Mouse (Mus musculus) forebrain, postnatal 0 days (tissue): ENCODE data around the gene Rbpms2. TPM values are rescaled to one million over a fixed set of nuclear protein-coding genes. Genes with fewer than 3 reads are reported as not detected.

ENCODE experiments used
- ATAC-seq: fragments of 200-750 bp; cut with Nextera tagmentation; 2 replicates; pipeline ENCODE4 v1.8.0; 2017; ENCODE audit warnings: mild to moderate bottlenecking, moderate library complexity
- DNase-seq: peaks from one replicate; pipeline ENCODE4 v3.0.0-alpha.2; 2015
- H3K27ac ChIP-seq: fragments of 300-500 bp; sonication (generic); 2 replicates; pipeline ENCODE4 v1.5.1; 2014; ENCODE audit warnings: low read depth, mild to moderate bottlenecking, antibody characterized with exemption, low read length, moderate library complexity, mixed read lengths
- H3K27me3 ChIP-seq: fragments of 300-500 bp; sonication (generic); 2 replicates; pipeline ENCODE4 v1.6.1; 2014; ENCODE audit warnings: mild to moderate bottlenecking, low read length, mixed read lengths; ENCODE audit not compliant: insufficient read depth
- H3K36me3 ChIP-seq: fragments of 300-500 bp; sonication (generic); 2 replicates; pipeline ENCODE4 v1.6.1; 2014; ENCODE audit warnings: mild to moderate bottlenecking, moderate library complexity; ENCODE audit not compliant: insufficient read depth
- H3K4me1 ChIP-seq: fragments of 300-500 bp; sonication (generic); 2 replicates; pipeline ENCODE4 v1.6.1; 2014; ENCODE audit warnings: antibody characterized with exemption; ENCODE audit not compliant: insufficient read depth
- H3K4me2 ChIP-seq: fragments of 300-500 bp; sonication (generic); 2 replicates; pipeline ENCODE4 v1.6.1; 2014; ENCODE audit warnings: low read depth, mild to moderate bottlenecking, moderate library complexity
- H3K4me3 ChIP-seq: fragments of 300-500 bp; sonication (generic); 2 replicates; pipeline ENCODE4 v1.5.1; 2014; ENCODE audit warnings: low read depth, low read length, mixed read lengths
- H3K9ac ChIP-seq: fragments of 300-500 bp; sonication (generic); 2 replicates; pipeline ENCODE4 v1.6.1; 2014; ENCODE audit warnings: mild to moderate bottlenecking
- H3K9me3 ChIP-seq: fragments of 300-500 bp; sonication (generic); 2 replicates; pipeline ENCODE4 v1.6.1; 2016; ENCODE audit warnings: low read length
- CTCF ChIP-seq: sonication (generic); IDR thresholded peaks from 2 replicates; pipeline ENCODE4 v1.5.1; 2016; ENCODE audit warnings: antibody characterized with exemption, control low read depth, low read depth
- WGBS: fragments of 180-500 bp; shearing (Covaris S2); extraction: QIAGEN DNeasy Blood & Tissue Kit; methylation state at CpG from one replicate; pipeline ENCODE4 v1.1.7; 2014; 5-methylcytosine and 5-hydroxymethylcytosine counted together
- polyA plus RNA-seq: library from polyadenylated mRNA; unstranded; fragments of >200 nt; fragmentation: Nextera tagmentation; extraction: Ambion mirVana; gene quantifications from 2 replicates; pipeline ENCODE4 v1.2.1, GENCODE M21; 2015
- total RNA-seq: library from RNA; depleted of rRNA; stranded (reverse); fragments of >200 nt; gene quantifications from 2 replicates; pipeline ENCODE4 v1.2.3, GENCODE M21; 2014

Rbpms2 gene
- total and polyA plus RNA-seq, 2 experiments from 2014 or later: 1.6 to 3.3 TPM

DNA sequence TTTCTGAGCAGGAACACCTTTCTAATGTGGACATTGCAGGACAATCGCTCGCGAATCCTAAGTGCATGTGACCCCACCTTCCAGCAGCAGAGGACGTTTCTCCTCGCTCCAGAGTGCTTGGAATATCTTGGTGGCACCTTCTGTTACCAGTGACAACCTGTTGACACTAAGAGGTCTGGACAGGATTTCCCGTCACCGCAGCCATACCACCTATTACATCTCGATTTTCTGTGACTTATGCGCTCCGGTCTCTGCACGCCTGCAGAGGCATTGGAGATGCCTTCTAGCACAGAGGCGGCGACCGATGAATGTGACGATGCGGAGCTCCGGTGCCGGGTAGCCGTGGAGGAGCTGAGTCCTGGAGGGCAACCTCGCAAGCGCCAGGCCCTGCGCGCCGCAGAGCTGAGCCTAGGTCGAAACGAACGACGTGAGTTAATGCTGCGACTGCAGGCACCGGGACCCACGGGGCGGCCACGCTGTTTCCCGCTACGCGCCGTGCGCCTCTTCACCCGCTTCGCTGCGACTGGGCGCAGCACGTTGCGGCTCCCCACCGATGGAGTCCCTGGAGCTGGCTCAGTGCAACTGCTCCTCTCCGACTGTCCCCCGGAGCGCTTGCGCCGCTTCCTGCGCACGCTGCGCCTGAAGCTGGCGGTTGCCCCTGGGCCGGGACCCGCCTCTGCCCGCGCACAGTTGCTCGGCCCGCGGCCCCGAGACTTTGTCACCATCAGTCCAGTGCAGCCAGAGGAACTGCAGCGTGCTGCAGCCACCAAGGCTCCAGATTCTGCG, 41.7 kb upstream of the Rbpms2 start:
- no peaks in the 10 kb centered on the region for H3K9me3 ChIP-seq
- 0 out of 2 replicates have a peak, but pooled peaks have one; percentile 9 for TF ChIP-seq CTCF
- peak overlapping the region; percentile 41 for H3K9ac ChIP-seq
- 0% methylated on average over 64 of the region's 64 CpGs for WGBS
- H3K36me3 ChIP-seq: no peaks in the 10 kb centered on the region
- H3K4me1 ChIP-seq: peaks cover 10% of the 10 kb centered on the region; the same call in 1 of the 2 replicates
- H3K4me2 ChIP-seq: peak overlapping the region; percentile 100
- H3K27me3 ChIP-seq: no peaks in the 10 kb centered on the region
- ATAC-seq: peak; percentile 38
- DNase-seq: no peak
- no peak overlapping the region for H3K27ac ChIP-seq
- peak overlapping the region; percentile 44 for H3K4me3 ChIP-seq

DNA sequence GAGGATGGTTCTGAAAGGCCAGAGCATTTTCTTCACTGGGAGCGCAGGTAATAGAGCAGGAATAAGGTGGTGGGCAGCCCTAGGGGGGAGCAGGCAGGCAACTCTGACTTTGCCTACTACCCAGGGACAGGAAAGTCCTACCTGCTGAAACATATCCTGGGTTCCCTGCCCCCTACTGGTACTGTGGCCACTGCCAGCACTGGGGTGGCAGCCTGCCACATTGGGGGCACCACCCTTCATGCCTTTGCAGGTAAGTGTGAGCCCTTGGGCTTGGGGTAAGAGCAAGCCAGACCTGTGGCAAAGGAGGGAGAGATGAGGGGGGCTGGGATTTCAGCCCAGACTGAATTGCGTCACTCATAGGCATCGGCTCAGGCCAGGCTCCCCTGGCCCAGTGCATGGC, 40.4 kb upstream of the Rbpms2 start:
- Histone ChIP-seq H3K4me1 (peaks cover 10% of the 10 kb centered on the region; the same call in 1 of the 2 replicates), H3K9me3 (no peaks in the 10 kb centered on the region), H3K27me3 (no peaks in the 10 kb centered on the region), H3K4me3 (no peak overlapping the region), H3K36me3 (no peaks in the 10 kb centered on the region), H3K27ac (no peak overlapping the region), H3K4me2 (peak overlapping the region; percentile 100; the same call in 1 of the 2 replicates), H3K9ac (0 out of 2 replicates have a peak overlapping the region, but pooled peaks have one; percentile 10)
- TF ChIP-seq CTCF: no peak
- 87% methylated on average over 3 of the region's 3 CpGs for WGBS
- DNase-seq (no peak), ATAC-seq (no peak)

DNA sequence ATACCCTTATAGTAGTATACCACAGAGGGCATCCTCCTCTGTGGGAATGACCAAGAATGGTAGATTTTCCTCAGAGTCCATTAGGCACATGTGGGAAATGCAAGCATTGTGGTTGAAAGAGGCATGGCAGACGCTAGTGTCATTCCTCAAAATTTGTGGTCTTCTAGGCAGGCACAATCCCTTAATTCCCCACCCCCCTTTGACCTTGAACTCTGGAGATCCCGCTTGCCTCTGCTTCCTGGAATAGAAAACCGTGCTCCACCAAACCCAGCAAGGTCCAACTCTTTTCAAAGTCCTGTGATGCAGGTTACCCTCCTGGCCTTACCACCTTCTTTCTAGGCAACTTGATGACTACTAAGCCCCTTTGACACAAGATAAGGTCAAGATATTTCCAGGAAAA, 36.7 kb upstream of the Rbpms2 start:
- Histone ChIP-seq H3K27me3 (no peaks in the 10 kb centered on the region), H3K4me3 (no peak overlapping the region), H3K36me3 (no peaks in the 10 kb centered on the region), H3K9me3 (no peaks in the 10 kb centered on the region), H3K4me2 (no peak overlapping the region), H3K27ac (no peak overlapping the region), H3K4me1 (peaks cover 5% of the 10 kb centered on the region; the same call in 1 of the 2 replicates), H3K9ac (no peak overlapping the region)
- WGBS: 91% methylated on average over 3 of the region's 3 CpGs
- DNase-seq (no peak), ATAC-seq (no peak)
- no peak for TF ChIP-seq CTCF

DNA sequence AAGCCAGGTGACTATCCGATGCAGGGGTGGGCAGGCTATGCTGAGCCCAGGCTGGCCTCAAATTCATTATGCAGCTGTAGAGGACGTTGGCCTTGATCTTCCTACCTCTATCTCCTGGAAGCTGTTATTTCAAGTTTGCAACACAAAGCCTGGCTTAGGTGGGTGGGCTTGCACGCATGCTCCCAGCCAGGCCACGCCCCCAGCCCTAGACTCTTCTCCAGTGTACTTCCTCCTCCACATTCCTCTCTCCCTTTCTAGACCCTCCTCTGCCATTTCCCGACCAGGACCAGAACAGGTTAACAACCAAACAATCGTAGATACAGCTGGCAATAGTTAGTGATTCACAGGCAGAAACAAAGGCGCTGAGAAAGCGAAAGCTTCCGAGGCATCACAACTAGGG, 35.9 kb upstream of the Rbpms2 start:
- no peak for TF ChIP-seq CTCF
- Histone ChIP-seq H3K27ac (no peak overlapping the region), H3K27me3 (no peaks in the 10 kb centered on the region), H3K9me3 (no peaks in the 10 kb centered on the region), H3K4me3 (no peak overlapping the region), H3K4me1 (no peaks in the 10 kb centered on the region), H3K36me3 (no peaks in the 10 kb centered on the region), H3K9ac (no peak overlapping the region), H3K4me2 (no peak overlapping the region)
- ATAC-seq: no peak
- WGBS: 89% methylated on average over 9 of the region's 9 CpGs
- no peak for DNase-seq

DNA sequence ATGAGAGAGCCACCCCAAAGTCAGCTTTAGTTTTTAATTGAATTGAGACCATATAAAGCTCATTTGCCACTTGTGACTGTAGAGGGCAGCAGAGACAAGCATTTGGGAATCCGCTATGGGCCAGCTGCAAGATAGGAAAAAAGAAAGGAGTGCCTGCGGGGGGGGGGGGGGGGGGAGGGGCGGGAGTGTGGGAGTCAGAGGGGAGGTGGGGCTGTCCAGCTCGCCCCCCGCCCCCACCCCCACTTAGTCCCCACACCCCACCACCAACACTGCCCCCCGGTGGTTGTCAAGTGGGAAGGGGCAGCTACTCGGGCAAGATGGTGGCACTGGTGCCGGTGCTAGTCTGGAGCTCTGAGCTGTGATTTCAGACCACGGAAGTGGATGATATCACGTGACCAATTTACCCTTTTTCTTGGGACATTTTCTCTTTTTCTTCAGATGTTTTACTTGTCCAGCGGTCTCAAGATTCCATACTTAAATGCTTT, 30.6 kb upstream of the Rbpms2 start:
- TF ChIP-seq CTCF: peak; percentile 66
- Histone ChIP-seq H3K36me3 (no peaks in the 10 kb centered on the region), H3K4me3 (no peak overlapping the region), H3K4me2 (peak overlapping the region; percentile 21; the same call in 1 of the 2 replicates), H3K27me3 (no peaks in the 10 kb centered on the region), H3K4me1 (no peaks in the 10 kb centered on the region), H3K9me3 (no peaks in the 10 kb centered on the region), H3K9ac (no peak overlapping the region), H3K27ac (no peak overlapping the region)
- 51% methylated on average over 7 of the region's 11 CpGs for WGBS
- ATAC-seq: peak; percentile 29; the same call in 1 of the 2 replicates
- peak; percentile 74 for DNase-seq

DNA sequence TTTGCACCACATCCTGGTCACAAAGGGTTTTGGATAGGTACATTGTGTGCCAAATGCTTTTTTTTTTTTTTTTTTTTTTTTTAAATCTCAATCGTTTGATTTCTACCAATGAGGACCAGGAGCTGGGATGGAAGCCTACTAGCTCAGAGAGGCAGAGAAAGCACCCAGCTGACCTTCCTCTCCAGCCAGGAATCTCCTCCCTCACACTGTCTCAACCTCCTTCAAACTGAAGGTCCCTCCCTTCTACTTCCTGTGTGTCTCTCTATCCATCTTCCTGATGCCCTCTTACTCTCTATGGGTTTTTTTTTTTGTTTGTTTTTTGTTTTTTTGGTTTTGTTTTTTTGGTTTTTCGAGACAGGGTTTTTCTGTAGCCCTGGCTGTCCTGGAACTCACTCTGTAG, 28.5 kb upstream of the Rbpms2 start:
- ATAC-seq: no peak
- Histone ChIP-seq H3K4me2 (no peak overlapping the region), H3K9ac (no peak overlapping the region), H3K4me3 (no peak overlapping the region), H3K27me3 (no peaks in the 10 kb centered on the region), H3K9me3 (no peaks in the 10 kb centered on the region), H3K27ac (no peak overlapping the region), H3K4me1 (no peaks in the 10 kb centered on the region), H3K36me3 (no peaks in the 10 kb centered on the region)
- 76% methylated on average over 2 of the region's 2 CpGs for WGBS
- no peak for DNase-seq
- no peak for TF ChIP-seq CTCF

DNA sequence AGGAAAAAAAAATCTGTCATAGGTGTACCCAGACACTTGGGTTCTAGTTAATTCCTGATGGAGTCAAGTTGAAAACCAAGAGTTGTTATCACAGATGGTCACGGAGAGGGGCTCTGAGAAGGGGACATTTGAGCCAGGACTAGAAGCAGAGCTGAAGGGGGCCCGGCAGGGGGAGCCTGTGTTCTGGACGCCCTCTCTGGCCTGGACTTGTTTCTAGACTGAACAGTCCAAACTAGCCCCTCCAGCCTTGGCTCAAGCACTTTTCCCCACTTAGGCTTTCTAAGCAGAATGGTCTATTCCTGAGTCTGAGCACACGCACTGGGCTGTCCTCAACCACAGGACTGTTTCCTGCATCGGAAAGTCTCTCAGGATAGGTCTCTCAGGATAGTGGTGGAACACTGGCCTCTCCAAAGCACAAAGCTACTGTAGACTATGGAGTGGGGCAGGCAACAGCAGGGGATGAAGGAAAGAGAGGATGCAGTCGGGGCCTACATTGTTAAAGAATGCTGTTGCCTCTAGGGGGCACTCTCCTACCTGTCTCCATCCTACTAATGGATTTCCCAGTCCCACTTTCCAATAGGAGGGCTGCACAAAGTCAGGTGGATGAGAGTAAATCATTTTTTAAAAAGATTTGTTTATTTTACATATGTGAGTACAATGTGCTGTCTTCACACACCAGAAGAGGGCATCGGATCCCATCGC, 25.9 kb upstream of the Rbpms2 start:
- no peak for ATAC-seq

More for the DNA sequence above, 25.9 kb upstream of the Rbpms2 start:
- Histone ChIP-seq H3K27me3 (no peaks in the 10 kb centered on the region), H3K27ac (no peak overlapping the region), H3K4me3 (no peak overlapping the region), H3K9ac (no peak overlapping the region), H3K9me3 (no peaks in the 10 kb centered on the region), H3K4me1 (no peaks in the 10 kb centered on the region), H3K4me2 (no peak overlapping the region), H3K36me3 (no peaks in the 10 kb centered on the region)
- no peak for DNase-seq
- TF ChIP-seq CTCF: peak; percentile 45
- WGBS: 45% methylated on average over 8 of the region's 8 CpGs
